In the genomic region with DNA sequence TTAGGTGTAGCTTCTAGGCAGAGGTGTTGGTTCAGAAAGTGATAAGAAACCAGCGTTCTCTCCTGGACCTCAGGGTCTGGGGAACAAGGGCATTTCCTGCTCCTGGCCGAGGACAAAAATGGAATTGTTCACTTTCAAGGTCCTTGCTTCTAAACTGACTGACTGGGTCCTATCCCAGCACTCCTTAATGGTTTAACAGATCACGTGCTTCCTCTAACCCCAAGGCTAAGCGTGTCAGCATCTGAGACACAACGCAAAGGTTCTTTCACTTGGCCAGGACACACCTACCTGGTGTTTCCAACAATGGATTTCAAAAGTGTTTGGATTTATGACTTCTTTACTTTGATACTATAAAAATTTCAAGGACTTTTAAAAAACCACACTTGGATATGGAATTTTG, we compare ENCODE assay signal across 26 mouse cellular contexts. TPM values are rescaled to one million over a fixed set of nuclear protein-coding genes. Genes with fewer than 3 reads are reported as not detected.
DNase-seq lines count a peak whose midpoint lies in the region; ATAC-seq and TF ChIP-seq lines count a peak whose summit lies in the region.
"Had no signal": no experiment of that assay in that cellular context is flagged by ENCODE, and none has a peak within 500 bp of the region (broad histone marks: within the 10 kb centered on the region; RNA-seq: fewer than 3 reads in every experiment).

No protein-coding gene starts in this region.

- H3K4me3 ChIP-seq in kidney, embryonic 16.5 days (ENCODE audit: low read length) = no peak overlapping the region
- H3K4me3 ChIP-seq in intestine, postnatal 0 days (ENCODE audit: low read depth, low read length) = no peak overlapping the region
- H3K4me3 ChIP-seq: embryonic facial prominence, embryonic 12.5 days; embryonic facial prominence, embryonic 15.5 days; heart, embryonic 12.5 days; heart, embryonic 15.5 days; hindbrain, embryonic 10.5 days; hindbrain, embryonic 13.5 days had no signal

- peak; percentile 35 to 39 for DNase-seq in kidney, adult 8-10 months
- no peak for DNase-seq in kidney, postnatal 10 days
- DNase-seq in kidney, postnatal 36 days = peak; percentile 36 to 51
- no peak for DNase-seq in lung, adult 18-20 months
- DNase-seq: adrenal gland, adult 2 months; adrenal gland, postnatal 14 days; cerebellum, adult 11 months; cerebellum, adult 2 months; cerebellum, adult 9-11 months; cerebellum, postnatal 25 days; forebrain, postnatal 0 days; gastrocnemius, postnatal 25 days; heart, adult 18-20 months; heart, postnatal 10 days; heart, postnatal 36 days had no signal

- WGBS in kidney, embryonic 16.5 days = 57% methylated on average over 5 of the region's 5 CpGs
- 36% methylated on average over 5 of the region's 5 CpGs for WGBS in intestine, postnatal 0 days

- H3K27me3 ChIP-seq in kidney, embryonic 16.5 days (ENCODE audit: insufficient read depth, low read length) = no peaks in the 10 kb centered on the region
- H3K27me3 ChIP-seq in intestine, postnatal 0 days (replicated peaks; ENCODE audit: control insufficient read depth, insufficient read depth, low read length) = no peaks in the 10 kb centered on the region
- H3K27me3 ChIP-seq: embryonic facial prominence, embryonic 12.5 days; embryonic facial prominence, embryonic 15.5 days; heart, embryonic 12.5 days had no signal

- no peaks in the 10 kb centered on the region for H3K36me3 ChIP-seq in kidney, embryonic 16.5 days (ENCODE audit: insufficient read depth, low read length)
- H3K36me3 ChIP-seq in intestine, postnatal 0 days (ENCODE audit: control insufficient read depth, insufficient read depth) = no peaks in the 10 kb centered on the region
- H3K36me3 ChIP-seq: embryonic facial prominence, embryonic 12.5 days; embryonic facial prominence, embryonic 15.5 days; heart, embryonic 12.5 days; heart, embryonic 15.5 days; hindbrain, embryonic 10.5 days; hindbrain, embryonic 13.5 days had no signal

- peaks cover 22% of the 10 kb centered on the region for H3K4me1 ChIP-seq in kidney, embryonic 16.5 days (ENCODE audit: insufficient read depth, low read length)
- H3K4me1 ChIP-seq in intestine, postnatal 0 days (replicated peaks; ENCODE audit: control insufficient read depth, insufficient read depth, low read length) = no peaks in the 10 kb centered on the region

- H3K9me3 ChIP-seq in kidney, embryonic 16.5 days (ENCODE audit: low read length) = no peaks in the 10 kb centered on the region
- no peaks in the 10 kb centered on the region for H3K9me3 ChIP-seq in intestine, postnatal 0 days (ENCODE audit: control insufficient read depth)
- H3K9me3 ChIP-seq: embryonic facial prominence, embryonic 12.5 days; embryonic facial prominence, embryonic 15.5 days; heart, embryonic 12.5 days; heart, embryonic 15.5 days; hindbrain, embryonic 10.5 days; hindbrain, embryonic 13.5 days had no signal

- ATAC-seq in kidney, embryonic 16.5 days (ENCODE audit: low FRiP score, low TSS enrichment) = no peak
- peak; percentile 49; the same call in 1 of the 2 replicates for ATAC-seq in intestine, postnatal 0 days
- ATAC-seq: CD4-positive, CD25-positive, alpha-beta regulatory T cell, adult 4 months; forebrain, embryonic 14.5 days; forebrain, postnatal 0 days had no signal

- no peak overlapping the region for H3K27ac ChIP-seq in kidney, embryonic 16.5 days (ENCODE audit: low read length)
- no peak overlapping the region for H3K27ac ChIP-seq in intestine, postnatal 0 days (ENCODE audit: low read depth, low read length)
- H3K27ac ChIP-seq: embryonic facial prominence, embryonic 12.5 days; embryonic facial prominence, embryonic 15.5 days; heart, embryonic 15.5 days; hindbrain, embryonic 10.5 days had no signal

- H3K4me2 ChIP-seq in kidney, embryonic 16.5 days (replicated peaks; ENCODE audit: low read depth, low read length) = no peak overlapping the region
- H3K4me2 ChIP-seq in intestine, postnatal 0 days (replicated peaks; ENCODE audit: low read depth) = no peak overlapping the region
- H3K4me2 ChIP-seq: embryonic facial prominence, embryonic 12.5 days; embryonic facial prominence, embryonic 15.5 days; heart, embryonic 12.5 days; heart, embryonic 15.5 days; hindbrain, embryonic 13.5 days had no signal

- no peak overlapping the region for H3K9ac ChIP-seq in kidney, embryonic 16.5 days (replicated peaks; ENCODE audit: low read length)
- H3K9ac ChIP-seq in intestine, postnatal 0 days (ENCODE audit: low read depth, low read length) = no peak overlapping the region
- H3K9ac ChIP-seq: embryonic facial prominence, embryonic 12.5 days; embryonic facial prominence, embryonic 15.5 days; forebrain, postnatal 0 days; heart, embryonic 12.5 days; heart, embryonic 15.5 days; hindbrain, embryonic 13.5 days had no signal

- TF ChIP-seq CTCF in intestine, postnatal 0 days (IDR thresholded peaks at IDR 0.05; ENCODE audit: low read depth) = no peak

RNA-seq across cellular contexts. Expression of a gene that starts 58.0 kb away (rescaled TPM):
- polyA plus RNA-seq in kidney, embryonic 16.5 days (2015; fragmentation: Nextera tagmentation; extraction: Ambion mirVana) = 0.24 and 0.31 TPM in 2 replicates
- 0.89 and 1.0 TPM in 2 replicates for polyA plus RNA-seq in intestine, postnatal 0 days (2015; fragmentation: Nextera tagmentation; extraction: Ambion mirVana)
- polyA plus RNA-seq: adrenal gland, adult 2 months; CD4-positive, CD25-positive, alpha-beta regulatory T cell, adult 4 months; frontal cortex, adult 2 months; heart, embryonic 12.5 days had no signal

Comparison
In these comparisons a context has a peak if more than half of its experiments do, and no peak if none do; other contexts are left out.
1. DNase-seq: peak in kidney, adult 8-10 months (2 of 2) and kidney, postnatal 36 days (2 of 2); none in kidney, postnatal 10 days (single experiment) and lung, adult 18-20 months (0 of 2).